In the genomic region with DNA sequence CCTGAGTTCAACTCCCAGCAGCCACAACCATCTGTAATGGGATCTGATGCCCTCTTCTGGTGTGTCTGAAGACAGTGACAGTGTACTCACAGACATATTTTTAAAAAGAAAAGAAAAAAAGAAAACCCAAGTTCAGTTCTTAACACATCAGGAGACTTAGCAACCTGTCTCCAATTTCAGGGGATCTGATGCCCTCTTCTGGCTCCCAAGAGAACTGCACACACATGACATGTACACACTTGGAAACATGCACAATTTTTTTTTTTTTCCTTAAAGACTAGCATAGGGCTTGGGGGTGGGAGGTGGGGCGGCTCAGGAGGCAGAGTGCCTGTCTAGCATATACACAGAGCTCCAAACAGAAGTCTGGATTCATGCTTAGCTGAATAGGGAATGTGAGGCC, we compare ENCODE assay signal across 18 mouse cellular contexts. TPM values are rescaled to one million over a fixed set of nuclear protein-coding genes. Genes with fewer than 3 reads are reported as not detected.
DNase-seq lines count a peak whose midpoint lies in the region; ATAC-seq and TF ChIP-seq lines count a peak whose summit lies in the region.
"Had no signal": no experiment of that assay in that cellular context is flagged by ENCODE, and none has a peak within 500 bp of the region (broad histone marks: within the 10 kb centered on the region; RNA-seq: fewer than 3 reads in every experiment).

No protein-coding gene starts in this region.

- no peak overlapping the region for H3K4me2 ChIP-seq in liver, embryonic 14.5 days (ENCODE audit: low read depth)
- no peak overlapping the region for H3K4me2 ChIP-seq in midbrain, embryonic 14.5 days (ENCODE audit: low read length)
- H3K4me2 ChIP-seq: forebrain, embryonic 13.5 days; heart, embryonic 15.5 days had no signal

- no peak for DNase-seq in gastrocnemius, adult 2 months
- DNase-seq in gastrocnemius, postnatal 4 days (ENCODE audit: low spot score in 2 of 2), result no peak
- no peak for DNase-seq in liver, embryonic 14.5 days (ENCODE audit: low read depth in 3 of 3, low spot score in 3 of 3)
- no peak for DNase-seq in liver
- no peak for DNase-seq in ES-E14 (ENCODE audit: low read depth, low spot score)
- no peak for DNase-seq in midbrain, embryonic 14.5 days
- no peak for DNase-seq in adrenal gland, adult (ENCODE audit: inconsistent age in 2 of 2, low spot score in 1 of 2)
- DNase-seq: adrenal gland, postnatal 25 days; gastrocnemius, postnatal 10 days; kidney, adult 11 months; layer of hippocampus, adult 9-11 months; left cerebral cortex, postnatal 4 days; lung, adult 2 months; right cerebral cortex, postnatal 14 days; thymus, postnatal 14 days had no signal

- no peak overlapping the region for H3K9ac ChIP-seq in liver, embryonic 14.5 days (replicated peaks)
- no peak overlapping the region for H3K9ac ChIP-seq in ES-E14 (ENCODE audit: insufficient read depth, low read depth, low read length, poor library complexity, severe bottlenecking)
- no peak overlapping the region for H3K9ac ChIP-seq in midbrain, embryonic 14.5 days (replicated peaks; ENCODE audit: low read length)
- H3K9ac ChIP-seq: forebrain, embryonic 13.5 days; heart, embryonic 15.5 days had no signal

- in situ Hi-C loops in ES-E14 (cut with MboI; ENCODE audit: low sequenced_read_pairs in 2 of 2, unreplicated experiment in 2 of 2), result loop anchor here in 1 of 2 experiments (10.0 kb wide), 1 partner anchor 64 kb away; no protein-coding TSS in a partner anchor

- WGBS in liver, embryonic 14.5 days (ENCODE audit: insufficient replicate concordance), result 38% methylated on average over 1 of the region's 1 CpGs
- 90% methylated on average over 1 of the region's 1 CpGs for WGBS in midbrain, embryonic 14.5 days

- no peak for ATAC-seq in liver, embryonic 14.5 days (ENCODE audit: insufficient read depth)
- ATAC-seq in midbrain, embryonic 14.5 days (ENCODE audit: low FRiP score, low TSS enrichment), result no peak
- no peak for ATAC-seq in inflammation-experienced regulatory T-cells, adult 6 months
- ATAC-seq: forebrain, embryonic 13.5 days had no signal

- TF ChIP-seq EP300 in liver, embryonic 14.5 days (IDR thresholded peaks at IDR 0.05; ENCODE audit: low read depth), result no peak

- no peak overlapping the region for H3K4me3 ChIP-seq in gastrocnemius, adult 2 months
- H3K4me3 ChIP-seq in liver, embryonic 14.5 days (ENCODE audit: insufficient read depth in 1 of 2, low read depth in 2 of 2, low read length in 2 of 2), result no peak overlapping the region
- no peak overlapping the region for H3K4me3 ChIP-seq in ES-E14 (ENCODE audit: insufficient read depth in 1 of 2, low read depth in 1 of 2, low read length in 2 of 2, poor library complexity in 1 of 2, severe bottlenecking in 1 of 2)
- no peak overlapping the region for H3K4me3 ChIP-seq in midbrain, embryonic 14.5 days (replicated peaks; ENCODE audit: low read depth, low read length)
- H3K4me3 ChIP-seq: forebrain, embryonic 13.5 days; heart, embryonic 15.5 days had no signal

- H3K27me3 ChIP-seq in liver, embryonic 14.5 days (ENCODE audit: control insufficient read depth, insufficient read depth, low read length), result no peaks in the 10 kb centered on the region
- H3K27me3 ChIP-seq in midbrain, embryonic 14.5 days (ENCODE audit: control insufficient read depth, insufficient read depth, low read length), result no peaks in the 10 kb centered on the region
- H3K27me3 ChIP-seq: forebrain, embryonic 13.5 days; heart, embryonic 15.5 days had no signal

- H3K27ac ChIP-seq in gastrocnemius, adult 2 months, result no peak overlapping the region
- H3K27ac ChIP-seq in liver, embryonic 14.5 days, result no peak overlapping the region
- H3K27ac ChIP-seq in ES-E14 (ENCODE audit: insufficient read depth, low read depth, low read length, poor library complexity, severe bottlenecking), result no peak overlapping the region
- H3K27ac ChIP-seq in midbrain, embryonic 14.5 days (replicated peaks; ENCODE audit: low read depth, low read length), result peak overlapping the region; percentile 60; the same call in 1 of the 2 replicates
- H3K27ac ChIP-seq: forebrain, embryonic 13.5 days; heart, embryonic 15.5 days had no signal

- no peaks in the 10 kb centered on the region for H3K9me3 ChIP-seq in liver, embryonic 14.5 days (ENCODE audit: control insufficient read depth, low read length)
- no peaks in the 10 kb centered on the region for H3K9me3 ChIP-seq in ES-E14 (ENCODE audit: control insufficient read depth, insufficient read depth, low read depth, low read length)
- H3K9me3 ChIP-seq in midbrain, embryonic 14.5 days (ENCODE audit: control insufficient read depth, low read length), result no peaks in the 10 kb centered on the region
- H3K9me3 ChIP-seq: forebrain, embryonic 13.5 days; heart, embryonic 15.5 days had no signal

- intact Hi-C loops in gastrocnemius, adult 2 months (cut with DNase I), result no loop called here

- H3K36me3 ChIP-seq in liver, embryonic 14.5 days (replicated peaks; ENCODE audit: control insufficient read depth, insufficient read depth, low read depth), result no peaks in the 10 kb centered on the region
- no peaks in the 10 kb centered on the region for H3K36me3 ChIP-seq in ES-E14 (ENCODE audit: control insufficient read depth, insufficient read depth, low read length, poor library complexity, severe bottlenecking)
- no peaks in the 10 kb centered on the region for H3K36me3 ChIP-seq in midbrain, embryonic 14.5 days (ENCODE audit: control insufficient read depth, insufficient read depth, low read length)
- H3K36me3 ChIP-seq: heart, embryonic 15.5 days had no signal

- peak; percentile 8; the same call in 1 of the 2 replicates for TF ChIP-seq CTCF in gastrocnemius, adult 2 months (IDR thresholded peaks at IDR 0.05)
- TF ChIP-seq CTCF in liver, embryonic 14.5 days (IDR thresholded peaks at IDR 0.05; ENCODE audit: low read depth), result peak; percentile 34; the same call in 1 of the 2 replicates

- no peaks in the 10 kb centered on the region for H3K4me1 ChIP-seq in liver, embryonic 14.5 days (replicated peaks; ENCODE audit: control insufficient read depth in 2 of 2, insufficient read depth in 2 of 2, low read length in 1 of 2)
- H3K4me1 ChIP-seq in ES-E14 (ENCODE audit: control insufficient read depth in 2 of 2, insufficient read depth in 2 of 2, low read length in 2 of 2, poor library complexity in 1 of 2), result peaks cover 2 to 11% of the 10 kb centered on the region in 2 experiments; a peak in 3 of 4 replicates
- peaks cover 12% of the 10 kb centered on the region; the same call in 1 of the 2 replicates for H3K4me1 ChIP-seq in midbrain, embryonic 14.5 days (ENCODE audit: control insufficient read depth, insufficient read depth, low read length)
- H3K4me1 ChIP-seq: heart, embryonic 15.5 days had no signal

TF ChIP-seq in ES-E14, 5 proteins besides CTCF, POLR2A, EP300 and RAD21:
- TF ChIP-seq MAFK (IDR thresholded peaks at IDR 0.05; ENCODE audit: insufficient read depth, low read depth, low read length), result no peak
- TF ChIP-seq HCFC1 (IDR thresholded peaks at IDR 0.05; ENCODE audit: borderline replicate concordance, insufficient read depth, low read length), result no peak
- peak; percentile 91 for TF ChIP-seq ZNF384 (IDR thresholded peaks at IDR 0.05; ENCODE audit: low read depth, low read length)
- TF ChIP-seq ZC3H11A (IDR thresholded peaks at IDR 0.05; ENCODE audit: borderline replicate concordance, low read depth, low read length), result no peak

RNA-seq across cellular contexts. Expression of a gene that starts 20.2 kb away (rescaled TPM):
- total RNA-seq in gastrocnemius, adult 2 months (2021), result not detected
- under 1 TPM; 0.70 to 0.93 TPM for total RNA-seq in gastrocnemius, postnatal 4 days (2021)
- 0.14 and 0.16 TPM in 2 replicates for polyA plus RNA-seq in liver, embryonic 14.5 days (2012; rRNA removed)
- polyA plus RNA-seq in liver, embryonic 14.5 days (2014; fragmentation: Nextera tagmentation; extraction: Ambion mirVana), result 0.13 TPM in 1 of 2 replicates, not detected in the other
- 4.8 and 7.3 TPM in 2 replicates for total RNA-seq in ES-E14 (2012; rRNA removed)
- 0.88 and 1.1 TPM in 2 replicates for polyA plus RNA-seq in midbrain, embryonic 14.5 days (2014; fragmentation: Nextera tagmentation; extraction: Ambion mirVana)
- 1 to 10 TPM; 1.8 to 1.9 (median 1.8) TPM for polyA plus RNA-seq in inflammation-experienced regulatory T-cells, adult 6 months (2017; shearing (Covaris generic))
- total RNA-seq: adrenal gland, postnatal 25 days; gastrocnemius, postnatal 10 days had no signal

RNA-seq across cellular contexts. Expression of a gene that starts 41.3 kb away (rescaled TPM):
- under 1 TPM; 0.17 to 0.20 TPM for total RNA-seq in gastrocnemius, adult 2 months (2021)
- total RNA-seq in gastrocnemius, postnatal 4 days (2021), result 1 to 10 TPM; 1.6 to 2.4 TPM
- polyA plus RNA-seq in liver, embryonic 14.5 days (2012; rRNA removed), result 0.30 and 0.33 TPM in 2 replicates
- polyA plus RNA-seq in liver, embryonic 14.5 days (2014; fragmentation: Nextera tagmentation; extraction: Ambion mirVana), result 0.16 and 0.23 TPM in 2 replicates
- 24.0 and 25.7 TPM in 2 replicates for total RNA-seq in ES-E14 (2012; rRNA removed)
- polyA plus RNA-seq in midbrain, embryonic 14.5 days (2014; fragmentation: Nextera tagmentation; extraction: Ambion mirVana), result 7.3 and 8.0 TPM in 2 replicates
- not detected for polyA plus RNA-seq in inflammation-experienced regulatory T-cells, adult 6 months (2017; shearing (Covaris generic))
